Mouse (Mus musculus) frontal cortex, postnatal 10 days (tissue): ENCODE data around the gene Efr3b.
A peak's percentile ranks its signal among the peaks of the same experiment; 100 is the strongest.

ENCODE experiments used
- DNase-seq, 2 experiments: peaks; one replicate each; pipeline ENCODE4 v3.0.0; 2022; ENCODE audit warnings: low spot score in 2 of 2, mixed read lengths in 1 of 2

The Efr3b gene

GRCm38 (mm10) chr12:4038061-4039041, at the start of gene Efr3b:
Efr3b (minus strand) TSS chr12:4038915.
- DNase-seq = peak; percentile 72 to 85

GRCm38 (mm10) chr12:4083441-4083840, 44.7 kb upstream of the Efr3b start:
- no peak for DNase-seq

- DNase-seq = peak; percentile 93 to 95
Observed at GRCm38 (mm10) chr12:4082132-4083001, 43.7 kb upstream of the Efr3b start, which contains the start of gene Dnajc27. Dnajc27 (plus strand) TSS chr12:4082583.

GRCm38 (mm10) chr12:4080311-4080710, 41.6 kb upstream of the Efr3b start:
- peak; percentile 46 to 74 for DNase-seq

DNA sequence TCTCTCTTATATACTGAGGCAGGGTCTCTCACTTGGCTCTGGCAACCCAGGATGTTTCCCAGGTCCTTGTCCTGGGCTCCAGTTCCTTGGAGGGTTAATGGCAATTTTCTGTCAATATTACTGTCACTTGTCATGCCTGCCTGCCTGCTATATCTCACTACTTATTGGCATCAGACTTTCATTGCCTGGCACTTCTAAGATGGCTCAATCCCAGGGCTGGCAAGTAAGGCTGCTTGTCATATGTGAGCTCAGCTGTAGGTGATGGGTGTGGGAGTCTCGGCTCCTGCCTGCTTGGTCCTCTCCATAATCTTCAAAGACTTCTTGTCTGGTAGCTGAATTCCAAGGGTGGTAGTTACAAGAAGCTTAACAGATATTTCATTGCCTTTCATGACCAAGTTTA, 39.4 kb upstream of the Efr3b start:
- no peak for DNase-seq

DNA sequence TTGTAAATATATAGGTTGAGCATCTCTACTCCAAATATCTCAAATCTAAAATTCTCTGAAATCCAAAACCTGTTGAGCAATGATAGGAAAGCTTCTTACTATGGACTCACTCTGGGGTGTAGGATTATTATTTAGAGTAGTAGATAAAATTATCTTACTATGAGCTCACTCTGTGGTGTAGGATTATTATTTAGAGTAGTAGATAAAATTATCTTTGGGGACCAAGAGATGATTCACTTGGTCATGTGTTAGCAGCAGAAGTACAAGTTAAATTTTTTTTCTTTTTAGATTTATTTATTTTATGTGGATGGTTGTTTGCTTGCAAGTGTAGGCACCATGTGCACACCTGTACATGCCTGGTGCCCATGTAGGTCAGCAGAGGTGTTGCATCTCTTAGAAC, 37.7 kb upstream of the Efr3b start:
- no peak for DNase-seq

- no peak for DNase-seq
Observed at GRCm38 (mm10) chr12:4075407-4075806, 36.7 kb upstream of the Efr3b start.

GRCm38 (mm10) chr12:4071671-4072070, 33.0 kb upstream of the Efr3b start:
- no peak for DNase-seq

GRCm38 (mm10) chr12:4068551-4068950, 29.8 kb upstream of the Efr3b start:
- DNase-seq = no peak

- DNase-seq = no peak
Observed at GRCm38 (mm10) chr12:4066681-4067459, 28.2 kb upstream of the Efr3b start.

DNA sequence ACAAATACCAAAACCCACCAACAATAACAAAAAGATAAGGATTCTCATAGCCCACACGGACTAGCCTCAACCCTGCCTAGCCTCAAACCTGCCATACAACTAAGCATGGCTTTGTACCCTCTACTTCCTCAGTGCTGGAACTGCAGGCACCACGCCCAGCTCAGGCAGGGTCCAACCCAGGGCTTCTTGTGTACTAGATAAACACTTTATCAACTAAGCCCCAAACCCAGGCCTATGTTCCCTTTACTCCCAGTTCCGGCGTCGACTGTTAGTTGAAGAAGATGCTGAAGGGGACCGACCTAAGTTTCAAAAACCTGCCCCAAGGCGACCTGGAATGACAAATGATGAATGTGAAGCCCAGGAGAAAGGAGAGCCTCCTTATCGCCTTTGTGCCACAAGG, 27.2 kb upstream of the Efr3b start:
- no peak for DNase-seq

DNA sequence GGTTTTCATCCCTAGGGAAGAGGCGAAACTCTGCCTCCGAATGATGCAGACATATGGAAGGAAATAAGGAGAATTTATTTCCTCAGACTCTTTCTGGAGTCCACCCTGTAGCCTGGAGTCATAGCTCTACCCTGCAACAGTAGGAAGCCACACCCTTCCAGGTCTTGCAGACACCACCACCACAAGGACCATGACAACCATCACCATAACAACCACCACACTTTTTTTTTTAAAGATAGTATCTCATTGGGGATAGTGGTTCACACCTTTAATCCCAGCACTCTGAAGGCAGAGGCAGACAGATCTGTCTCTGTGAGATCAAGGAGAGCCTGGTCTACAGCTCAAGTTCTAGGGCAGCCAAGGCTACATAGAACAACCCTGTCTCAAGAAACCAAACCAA, 26.8 kb upstream of the Efr3b start:
- DNase-seq = no peak

DNA sequence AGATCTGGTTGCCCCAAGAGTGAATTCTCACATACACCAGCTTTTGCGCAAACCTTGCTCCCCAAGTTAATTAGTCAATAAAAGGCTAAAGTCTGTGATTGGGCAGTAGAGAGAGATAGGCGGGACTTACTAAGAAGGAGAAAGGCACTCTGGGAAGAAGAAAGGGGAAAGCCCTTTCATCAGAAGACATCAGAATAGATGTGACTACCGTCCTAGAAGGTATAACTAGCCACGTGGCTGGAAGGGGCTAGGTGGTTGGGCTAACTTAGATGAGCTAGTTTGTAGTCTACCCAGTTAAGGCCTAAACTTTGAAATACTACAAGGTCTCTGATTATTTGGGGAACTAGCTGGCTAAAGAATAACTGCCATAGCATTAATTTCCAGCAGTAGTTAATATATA, 21.0 kb upstream of the Efr3b start:
- no peak for DNase-seq

GRCm38 (mm10) chr12:4058321-4058720, 19.6 kb upstream of the Efr3b start:
- DNase-seq = no peak

- DNase-seq = no peak
Observed at GRCm38 (mm10) chr12:4054845-4055244, 16.1 kb upstream of the Efr3b start.

DNA sequence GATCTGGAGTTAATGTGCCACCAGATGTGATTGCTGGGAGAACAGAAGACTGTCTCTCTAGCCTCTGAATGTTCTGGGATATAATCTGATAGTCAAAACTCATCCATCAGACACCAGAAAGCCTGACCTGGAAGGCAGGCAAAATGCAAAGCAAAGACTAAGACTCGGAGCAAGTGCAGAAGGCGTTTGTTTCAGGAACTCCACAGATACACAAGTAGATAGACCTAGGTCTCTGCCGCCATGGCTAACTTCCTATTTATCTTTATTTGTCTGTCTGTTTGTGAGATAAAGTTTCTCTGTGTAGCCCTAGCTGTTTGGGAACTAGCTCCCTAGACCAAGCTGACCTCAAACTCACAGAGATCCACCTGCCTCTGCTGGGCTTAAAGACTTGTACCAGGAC, 14.9 kb upstream of the Efr3b start:
- no peak for DNase-seq

DNA sequence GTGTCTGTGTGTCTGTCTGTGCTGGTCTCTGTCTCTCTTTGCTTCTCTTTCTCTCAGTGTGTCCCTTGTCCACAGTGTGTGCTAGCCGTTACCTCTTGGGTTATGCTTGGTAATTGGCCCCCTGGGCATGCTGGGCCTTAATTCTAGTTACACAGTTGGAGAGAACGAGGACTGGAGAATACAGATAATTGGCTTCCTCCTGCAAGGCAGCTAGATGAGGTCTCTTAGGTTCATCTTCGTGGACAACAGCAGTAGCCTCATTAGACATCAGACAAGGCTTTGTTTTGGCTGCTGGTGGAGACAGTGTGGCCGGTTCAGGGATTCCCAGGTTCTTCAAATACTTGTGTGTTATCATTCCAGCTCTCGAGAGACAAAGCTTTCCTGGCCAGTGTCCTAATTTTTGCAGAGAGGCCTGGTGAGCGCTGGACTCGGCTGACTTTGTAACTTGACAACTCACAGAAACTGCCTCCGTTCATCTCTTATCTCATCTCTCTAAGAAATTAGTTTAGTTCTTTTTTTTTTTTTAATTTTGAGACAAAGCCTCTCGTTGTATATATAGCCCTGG, 12.2 kb upstream of the Efr3b start:
- DNase-seq = no peak

GRCm38 (mm10) chr12:4048031-4048430, 9.3 kb upstream of the Efr3b start:
- DNase-seq = no peak

- DNase-seq = no peak
Observed at GRCm38 (mm10) chr12:4045992-4046391, 7.3 kb upstream of the Efr3b start.

- DNase-seq = no peak
Observed at GRCm38 (mm10) chr12:4042411-4042810, 3.7 kb upstream of the Efr3b start.

DNA sequence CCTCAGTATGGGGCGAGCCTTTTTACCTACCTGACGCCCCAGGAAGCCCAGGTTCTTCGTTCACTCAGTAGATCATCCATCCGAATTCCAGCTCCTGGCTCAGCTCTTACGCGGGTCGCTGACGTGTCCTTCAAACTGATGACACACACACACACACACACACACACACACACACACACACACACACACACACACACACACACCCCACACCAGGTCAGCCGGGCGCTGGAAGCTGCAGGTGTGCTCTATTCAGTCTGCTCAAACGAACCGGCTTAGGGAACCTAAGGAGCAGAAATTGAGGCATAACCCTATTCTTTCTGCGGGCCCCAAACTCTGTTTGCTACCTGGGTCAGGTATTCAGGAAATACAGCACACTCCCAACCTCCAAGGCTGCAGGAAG, 331 bp upstream of the Efr3b start:
- DNase-seq = no peak
